Mouse (Mus musculus) heart, embryonic 13.5 days (tissue): ENCODE measurements around the gene Dmrtb1. TPM values are rescaled to one million over a fixed set of nuclear protein-coding genes. Genes with fewer than 3 reads are reported as not detected.
A peak's percentile ranks its signal among the peaks of the same experiment; 100 is the strongest.

ENCODE experiments used
- ATAC-seq: fragments of 200-750 bp; cut with Nextera tagmentation; 2 replicates; pipeline ENCODE4 v1.8.0; 2017; ENCODE audit warnings: moderate TSS enrichment; ENCODE audit not compliant: insufficient number of reproducible peaks, low FRiP score, low TSS enrichment; ENCODE audit errors: extremely low read depth
- H3K27ac ChIP-seq: fragments of 300-500 bp; sonication (generic); replicated peaks from 2 replicates; pipeline ENCODE4 v1.5.1; 2015; ENCODE audit warnings: moderate library complexity, mild to moderate bottlenecking, inconsistent platforms
- H3K27me3 ChIP-seq: fragments of 300-500 bp; sonication (generic); replicated peaks from 2 replicates; pipeline ENCODE4 v1.6.1; 2015; ENCODE audit warnings: mild to moderate bottlenecking, inconsistent platforms
- H3K36me3 ChIP-seq: fragments of 300-500 bp; sonication (generic); 2 replicates; pipeline ENCODE4 v1.6.1; 2015; ENCODE audit warnings: mild to moderate bottlenecking, inconsistent platforms
- H3K4me1 ChIP-seq: fragments of 300-500 bp; sonication (generic); 2 replicates; pipeline ENCODE4 v1.6.1; 2015; ENCODE audit warnings: inconsistent platforms
- H3K4me2 ChIP-seq: fragments of 300-500 bp; sonication (generic); 2 replicates; pipeline ENCODE4 v1.6.1; 2015; ENCODE audit warnings: inconsistent platforms, mild to moderate bottlenecking, moderate library complexity
- H3K4me3 ChIP-seq: fragments of 300-500 bp; sonication (generic); 2 replicates; pipeline ENCODE4 v1.5.1; 2015; ENCODE audit warnings: moderate library complexity, mild to moderate bottlenecking, inconsistent platforms
- H3K9ac ChIP-seq: fragments of 300-500 bp; sonication (generic); 2 replicates; pipeline ENCODE4 v1.6.1; 2015; ENCODE audit warnings: inconsistent platforms, mild to moderate bottlenecking, moderate library complexity
- H3K9me3 ChIP-seq: fragments of 300-500 bp; sonication (generic); 2 replicates; pipeline ENCODE4 v1.6.1; 2016; ENCODE audit warnings: inconsistent platforms
- WGBS: fragments of 180-500 bp; shearing (Covaris S2); methylation state at CpG from one replicate; pipeline ENCODE4 v1.1.7; 2015; ENCODE audit warnings: mixed read lengths; 5-methylcytosine and 5-hydroxymethylcytosine counted together
- polyA plus RNA-seq: library from polyadenylated mRNA; unstranded; fragments of >200 nt; fragmentation: Nextera tagmentation; extraction: Ambion mirVana; gene quantifications from 2 replicates; pipeline ENCODE4 v1.2.1, GENCODE M21; 2015

The Dmrtb1 gene
- polyA plus RNA-seq, 1 experiment from 2014 or later: 0.11 TPM

GRCm38 (mm10) chr4:107716754-107717299 lies 32.8 kb upstream of the Dmrtb1 start:
- H3K36me3 ChIP-seq: no peaks in the 10 kb centered on the region
- H3K9me3 ChIP-seq: no peaks in the 10 kb centered on the region
- no peak overlapping the region for H3K4me3 ChIP-seq
- H3K27me3 ChIP-seq: peaks cover 20% of the 10 kb centered on the region
- no peak overlapping the region for H3K9ac ChIP-seq
- WGBS: 67% methylated on average over 9 of the region's 9 CpGs
- no peak for ATAC-seq
- peaks cover 4% of the 10 kb centered on the region for H3K4me1 ChIP-seq
- H3K4me2 ChIP-seq: no peak overlapping the region
- no peak overlapping the region for H3K27ac ChIP-seq

- Histone ChIP-seq H3K36me3 (no peaks in the 10 kb centered on the region), H3K27me3 (peaks cover 11% of the 10 kb centered on the region; the same call in 1 of the 2 replicates), H3K4me2 (no peak overlapping the region), H3K9ac (no peak overlapping the region), H3K4me1 (no peaks in the 10 kb centered on the region), H3K9me3 (0 out of 2 replicates have a peak, but pooled peaks cover 2% of the 10 kb centered on the region), H3K27ac (no peak overlapping the region), H3K4me3 (no peak overlapping the region)
- ATAC-seq: no peak
- 73% methylated on average over 4 of the region's 4 CpGs for WGBS
Measured at GRCm38 (mm10) chr4:107706884-107707283, 22.9 kb upstream of the Dmrtb1 start.

GRCm38 (mm10) chr4:107704185-107704584 lies 20.2 kb upstream of the Dmrtb1 start:
- Histone ChIP-seq H3K36me3 (no peaks in the 10 kb centered on the region), H3K4me3 (no peak overlapping the region), H3K9ac (no peak overlapping the region), H3K27me3 (peaks cover 19% of the 10 kb centered on the region; the same call in 1 of the 2 replicates), H3K27ac (no peak overlapping the region), H3K4me2 (no peak overlapping the region), H3K4me1 (no peaks in the 10 kb centered on the region), H3K9me3 (0 out of 2 replicates have a peak, but pooled peaks cover 2% of the 10 kb centered on the region)
- 79% methylated on average over 1 of the region's 1 CpGs for WGBS
- ATAC-seq: no peak

GRCm38 (mm10) chr4:107701679-107702078 lies 17.6 kb upstream of the Dmrtb1 start:
- H3K4me2 ChIP-seq: no peak overlapping the region
- H3K4me1 ChIP-seq: no peaks in the 10 kb centered on the region
- no peak overlapping the region for H3K9ac ChIP-seq
- no peaks in the 10 kb centered on the region for H3K36me3 ChIP-seq
- 73% methylated on average over 11 of the region's 11 CpGs for WGBS
- H3K4me3 ChIP-seq: no peak overlapping the region
- ATAC-seq: no peak
- no peak overlapping the region for H3K27ac ChIP-seq
- peaks cover 14% of the 10 kb centered on the region; the same call in 1 of the 2 replicates for H3K27me3 ChIP-seq
- H3K9me3 ChIP-seq: 0 out of 2 replicates have a peak, but pooled peaks cover 2% of the 10 kb centered on the region

- H3K36me3 ChIP-seq: no peaks in the 10 kb centered on the region
- H3K4me1 ChIP-seq: no peaks in the 10 kb centered on the region
- no peak for ATAC-seq
- no peak overlapping the region for H3K4me3 ChIP-seq
- WGBS: 31% methylated on average over 11 of the region's 11 CpGs
- no peak overlapping the region for H3K4me2 ChIP-seq
- H3K27ac ChIP-seq: no peak overlapping the region
- peaks cover 14% of the 10 kb centered on the region; the same call in 1 of the 2 replicates for H3K27me3 ChIP-seq
- H3K9me3 ChIP-seq: 0 out of 2 replicates have a peak, but pooled peaks cover 2% of the 10 kb centered on the region
- H3K9ac ChIP-seq: no peak overlapping the region
Measured at GRCm38 (mm10) chr4:107701116-107701515, 17.1 kb upstream of the Dmrtb1 start.

- Histone ChIP-seq H3K4me1 (no peaks in the 10 kb centered on the region), H3K4me3 (no peak overlapping the region), H3K27me3 (peaks cover 14% of the 10 kb centered on the region; the same call in 1 of the 2 replicates), H3K27ac (no peak overlapping the region), H3K9me3 (0 out of 2 replicates have a peak, but pooled peaks cover 2% of the 10 kb centered on the region), H3K4me2 (no peak overlapping the region), H3K36me3 (no peaks in the 10 kb centered on the region), H3K9ac (no peak overlapping the region)
- no peak for ATAC-seq
- WGBS: 79% methylated on average over 9 of the region's 9 CpGs
Measured at GRCm38 (mm10) chr4:107699271-107699670, 15.2 kb upstream of the Dmrtb1 start.

GRCm38 (mm10) chr4:107693816-107694215 lies 9.8 kb upstream of the Dmrtb1 start:
- H3K36me3 ChIP-seq: no peaks in the 10 kb centered on the region
- H3K27me3 ChIP-seq: peaks cover 9% of the 10 kb centered on the region
- no peak overlapping the region for H3K27ac ChIP-seq
- H3K9ac ChIP-seq: no peak overlapping the region
- 66% methylated on average over 5 of the region's 5 CpGs for WGBS
- no peak for ATAC-seq
- H3K4me1 ChIP-seq: no peaks in the 10 kb centered on the region
- H3K4me2 ChIP-seq: no peak overlapping the region
- no peak overlapping the region for H3K4me3 ChIP-seq
- H3K9me3 ChIP-seq: no peaks in the 10 kb centered on the region

- WGBS: 8% methylated on average over 11 of the region's 11 CpGs
- peaks cover 14% of the 10 kb centered on the region for H3K4me1 ChIP-seq
- ATAC-seq: no peak
- no peak overlapping the region for H3K9ac ChIP-seq
- H3K36me3 ChIP-seq: no peaks in the 10 kb centered on the region
- H3K27me3 ChIP-seq: peaks cover 11% of the 10 kb centered on the region
- H3K4me2 ChIP-seq: peak overlapping the region; percentile 40
- no peaks in the 10 kb centered on the region for H3K9me3 ChIP-seq
- H3K4me3 ChIP-seq: no peak overlapping the region
- H3K27ac ChIP-seq: no peak overlapping the region
Measured at GRCm38 (mm10) chr4:107688213-107688612, 4.2 kb upstream of the Dmrtb1 start.

GRCm38 (mm10) chr4:107687127-107687526 lies 3.1 kb upstream of the Dmrtb1 start:
- Histone ChIP-seq H3K4me2 (peak overlapping the region; percentile 49), H3K9ac (no peak overlapping the region), H3K4me3 (no peak overlapping the region), H3K4me1 (peaks cover 14% of the 10 kb centered on the region), H3K27me3 (peaks cover 15% of the 10 kb centered on the region), H3K27ac (no peak overlapping the region), H3K9me3 (no peaks in the 10 kb centered on the region), H3K36me3 (no peaks in the 10 kb centered on the region)
- 22% methylated on average over 12 of the region's 12 CpGs for WGBS
- no peak for ATAC-seq

GRCm38 (mm10) chr4:107683006-107683756 lies 849 bp downstream of the Dmrtb1 start:
- 81% methylated on average over 36 of the region's 37 CpGs for WGBS
- no peak for ATAC-seq
- no peaks in the 10 kb centered on the region for H3K9me3 ChIP-seq
- H3K4me2 ChIP-seq: no peak overlapping the region
- H3K27me3 ChIP-seq: peaks cover 28% of the 10 kb centered on the region
- no peak overlapping the region for H3K9ac ChIP-seq
- no peaks in the 10 kb centered on the region for H3K36me3 ChIP-seq
- no peak overlapping the region for H3K4me3 ChIP-seq
- H3K27ac ChIP-seq: no peak overlapping the region
- peaks cover 18% of the 10 kb centered on the region for H3K4me1 ChIP-seq

GRCm38 (mm10) chr4:107681099-107681849 lies 2.8 kb downstream of the Dmrtb1 start:
- no peak overlapping the region for H3K27ac ChIP-seq
- H3K4me3 ChIP-seq: no peak overlapping the region
- no peak overlapping the region for H3K4me2 ChIP-seq
- H3K9me3 ChIP-seq: no peaks in the 10 kb centered on the region
- ATAC-seq: no peak
- peaks cover 6% of the 10 kb centered on the region for H3K4me1 ChIP-seq
- H3K27me3 ChIP-seq: peaks cover 35% of the 10 kb centered on the region
- no peak overlapping the region for H3K9ac ChIP-seq
- H3K36me3 ChIP-seq: no peaks in the 10 kb centered on the region
- WGBS: 44% methylated on average over 9 of the region's 9 CpGs
